Mouse (Mus musculus) spleen, adult 2 months (tissue): Measurements from ENCODE around the gene Mfap2.

Experiments
- CTCF ChIP-seq: fragments of 200-500 bp; IDR thresholded peaks from 2 replicates; pipeline ENCODE4 v1.5.1; 2011; ENCODE audit warnings: mild to moderate bottlenecking, inconsistent platforms; ENCODE audit not compliant: insufficient read depth, insufficient read length, insufficient replicate concordance; ENCODE audit errors: extremely low read depth
- POLR2A ChIP-seq: fragments of 200-500 bp; IDR thresholded peaks from 2 replicates; pipeline ENCODE4 v1.6.1; 2011; ENCODE audit warnings: low read depth, low read length, inconsistent platforms

- TF ChIP-seq POLR2A = no peak
- no peak for TF ChIP-seq CTCF
These were observed 5.1 kb downstream of the Mfap2 start for GRCm38 (mm10) chr4:141015356-141015755.
